Mouse (Mus musculus) erythroblast, embryonic 14.5 days (primary cell): Measurements from ENCODE around the gene Ano10.

Experiments
- GATA1 ChIP-seq: IDR thresholded peaks from 2 replicates; pipeline ENCODE4 v1.6.1; 2012; ENCODE audit warnings: low read length, inconsistent platforms, mixed read lengths
- TAL1 ChIP-seq: IDR thresholded peaks from 3 replicates; pipeline ENCODE4 v1.6.1; 2012; ENCODE audit warnings: low read length, inconsistent platforms, mixed read lengths

DNA sequence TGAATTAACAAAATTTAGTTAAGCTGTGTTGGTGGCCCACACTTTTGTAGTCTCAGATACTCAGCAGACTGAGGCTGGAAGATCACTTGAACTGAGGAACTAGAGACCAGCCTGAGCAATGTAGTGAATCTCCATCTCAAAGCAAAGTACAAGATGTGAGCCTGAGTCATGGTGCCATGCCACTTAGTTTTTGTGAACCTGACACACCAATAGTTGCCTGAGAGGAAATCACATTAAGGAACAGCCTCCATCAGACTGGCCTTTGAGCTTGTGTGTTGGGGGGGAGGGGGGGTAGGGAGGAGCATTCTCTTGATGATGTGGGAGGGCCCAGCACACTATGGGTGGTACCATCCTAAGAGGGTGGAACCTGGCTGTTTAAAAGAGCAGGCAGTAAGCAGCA lies 1.2 kb upstream of the Ano10 start:
- TF ChIP-seq TAL1, result no peak
- no peak for TF ChIP-seq GATA1
